Mouse (Mus musculus): ENCODE results near the gene BC037034. TPM values are rescaled to one million over a fixed set of nuclear protein-coding genes. Genes with fewer than 3 reads are reported as not detected.

Gene BC037034
- polyA plus RNA-seq, 1 experiment from 2014 or later, result 2.4 TPM

DNA sequence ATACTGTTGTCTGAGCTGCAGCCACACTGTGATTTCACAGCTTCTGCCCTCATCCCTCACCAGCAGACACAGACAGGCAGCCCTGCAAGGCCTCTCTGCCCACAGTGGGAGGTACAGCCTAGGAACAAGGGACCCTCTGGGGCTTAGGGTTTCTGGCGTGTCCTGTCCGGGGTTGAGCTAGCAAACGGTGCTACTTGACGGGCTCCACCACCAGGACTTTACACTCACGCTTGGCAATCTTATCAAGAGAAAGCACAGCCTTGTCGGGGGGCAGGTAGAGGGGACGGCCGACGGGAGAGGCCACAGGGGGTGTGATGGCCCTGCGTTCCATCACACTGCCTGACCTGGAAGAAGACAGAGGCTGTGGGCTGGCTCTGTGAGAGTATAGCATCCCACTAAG, 3.8 kb downstream of the BC037034 start:
- ATAC-seq (ENCODE audit: low FRiP score, low TSS enrichment), result no peak
- Histone ChIP-seq H3K4me2 (replicated peaks; ENCODE audit: low read depth) (no peak overlapping the region), H3K27ac (replicated peaks) (no peak overlapping the region), H3K4me1 (replicated peaks; ENCODE audit: control insufficient read depth, insufficient read depth) (0 out of 2 replicates have a peak, but pooled peaks cover 7% of the 10 kb centered on the region), H3K27me3 (ENCODE audit: control insufficient read depth, insufficient read depth, low read length) (no peaks in the 10 kb centered on the region), H3K36me3 (ENCODE audit: control insufficient read depth, insufficient read depth, low read length) (peaks cover 10% of the 10 kb centered on the region; the same call in 1 of the 2 replicates), H3K4me3 (ENCODE audit: low read depth, low read length) (no peak overlapping the region), H3K9ac (ENCODE audit: low read length) (no peak overlapping the region), H3K9me3 (ENCODE audit: control insufficient read depth, low read length) (no peaks in the 10 kb centered on the region)
- DNase-seq (ENCODE audit: low spot score), result no peak
- TF ChIP-seq CTCF (IDR thresholded peaks at IDR 0.05; ENCODE audit: low read depth) (no peak), EP300 (optimal IDR thresholded peaks at IDR 0.05) (no peak)
- WGBS, result 71% methylated on average over 10 of the region's 10 CpGs

- H3K9me3 ChIP-seq (ENCODE audit: control insufficient read depth, low read length), result no peaks in the 10 kb centered on the region
- H3K36me3 ChIP-seq (ENCODE audit: control insufficient read depth, insufficient read depth, low read length), result peaks cover 10% of the 10 kb centered on the region; the same call in 1 of the 2 replicates
- no peaks in the 10 kb centered on the region for H3K27me3 ChIP-seq (ENCODE audit: control insufficient read depth, insufficient read depth, low read length)
- no peak overlapping the region for H3K9ac ChIP-seq (ENCODE audit: low read length)
- H3K4me1 ChIP-seq (replicated peaks; ENCODE audit: control insufficient read depth, insufficient read depth), result 0 out of 2 replicates have a peak, but pooled peaks cover 5% of the 10 kb centered on the region
- WGBS, result 75% methylated on average over 7 of the region's 7 CpGs
- TF ChIP-seq CTCF (IDR thresholded peaks at IDR 0.05; ENCODE audit: low read depth) (no peak), EP300 (optimal IDR thresholded peaks at IDR 0.05) (no peak)
- H3K4me2 ChIP-seq (replicated peaks; ENCODE audit: low read depth), result no peak overlapping the region
- ATAC-seq (ENCODE audit: low FRiP score, low TSS enrichment) (no peak), DNase-seq (ENCODE audit: low spot score) (no peak)
- H3K4me3 ChIP-seq (ENCODE audit: low read depth, low read length), result no peak overlapping the region
- H3K27ac ChIP-seq (replicated peaks), result no peak overlapping the region
Observed at GRCm38 (mm10) chr5:138258993-138259392, 4.8 kb downstream of the BC037034 start.

GRCm38 (mm10) chr5:138258542-138258941, 5.3 kb downstream of the BC037034 start:
- TF ChIP-seq EP300 (optimal IDR thresholded peaks at IDR 0.05) (no peak), CTCF (IDR thresholded peaks at IDR 0.05; ENCODE audit: low read depth) (no peak)
- Histone ChIP-seq H3K27me3 (ENCODE audit: control insufficient read depth, insufficient read depth, low read length) (no peaks in the 10 kb centered on the region), H3K27ac (replicated peaks) (no peak overlapping the region), H3K9ac (ENCODE audit: low read length) (no peak overlapping the region), H3K4me3 (ENCODE audit: low read depth, low read length) (no peak overlapping the region), H3K4me1 (replicated peaks; ENCODE audit: control insufficient read depth, insufficient read depth) (0 out of 2 replicates have a peak, but pooled peaks cover 5% of the 10 kb centered on the region), H3K9me3 (ENCODE audit: control insufficient read depth, low read length) (no peaks in the 10 kb centered on the region), H3K36me3 (ENCODE audit: control insufficient read depth, insufficient read depth, low read length) (peaks cover 10% of the 10 kb centered on the region; the same call in 1 of the 2 replicates), H3K4me2 (replicated peaks; ENCODE audit: low read depth) (no peak overlapping the region)
- 82% methylated on average over 6 of the region's 6 CpGs for WGBS
- DNase-seq (ENCODE audit: low spot score) (no peak), ATAC-seq (ENCODE audit: low FRiP score, low TSS enrichment) (no peak)

- H3K9me3 ChIP-seq (ENCODE audit: control insufficient read depth, low read length), result no peaks in the 10 kb centered on the region
- H3K27me3 ChIP-seq (ENCODE audit: control insufficient read depth, insufficient read depth, low read length), result no peaks in the 10 kb centered on the region
- WGBS, result 73% methylated on average over 3 of the region's 3 CpGs
- no peak overlapping the region for H3K27ac ChIP-seq (replicated peaks)
- TF ChIP-seq EP300 (optimal IDR thresholded peaks at IDR 0.05), result no peak
- TF ChIP-seq CTCF (IDR thresholded peaks at IDR 0.05; ENCODE audit: low read depth), result no peak
- H3K4me1 ChIP-seq (replicated peaks; ENCODE audit: control insufficient read depth, insufficient read depth), result 0 out of 2 replicates have a peak, but pooled peaks cover 5% of the 10 kb centered on the region
- ATAC-seq (ENCODE audit: low FRiP score, low TSS enrichment) (no peak), DNase-seq (ENCODE audit: low spot score) (no peak)
- no peak overlapping the region for H3K4me3 ChIP-seq (ENCODE audit: low read depth, low read length)
- H3K9ac ChIP-seq (ENCODE audit: low read length), result no peak overlapping the region
- H3K36me3 ChIP-seq (ENCODE audit: control insufficient read depth, insufficient read depth, low read length), result peaks cover 10% of the 10 kb centered on the region; the same call in 1 of the 2 replicates
- H3K4me2 ChIP-seq (replicated peaks; ENCODE audit: low read depth), result no peak overlapping the region
Observed at GRCm38 (mm10) chr5:138258078-138258477, 5.8 kb downstream of the BC037034 start.

- Histone ChIP-seq H3K4me2 (replicated peaks; ENCODE audit: low read depth) (no peak overlapping the region), H3K27ac (replicated peaks) (no peak overlapping the region), H3K27me3 (ENCODE audit: control insufficient read depth, insufficient read depth, low read length) (no peaks in the 10 kb centered on the region), H3K4me3 (ENCODE audit: low read depth, low read length) (no peak overlapping the region), H3K9ac (ENCODE audit: low read length) (no peak overlapping the region), H3K36me3 (ENCODE audit: control insufficient read depth, insufficient read depth, low read length) (peaks cover 10% of the 10 kb centered on the region; the same call in 1 of the 2 replicates), H3K9me3 (ENCODE audit: control insufficient read depth, low read length) (no peaks in the 10 kb centered on the region), H3K4me1 (replicated peaks; ENCODE audit: control insufficient read depth, insufficient read depth) (0 out of 2 replicates have a peak, but pooled peaks cover 5% of the 10 kb centered on the region)
- ATAC-seq (ENCODE audit: low FRiP score, low TSS enrichment) (no peak), DNase-seq (ENCODE audit: low spot score) (no peak)
- WGBS, result 90% methylated on average over 4 of the region's 4 CpGs
- no peak for TF ChIP-seq CTCF (IDR thresholded peaks at IDR 0.05; ENCODE audit: low read depth)
- no peak for TF ChIP-seq EP300 (optimal IDR thresholded peaks at IDR 0.05)
Observed at GRCm38 (mm10) chr5:138257585-138257978, 6.3 kb downstream of the BC037034 start.

DNA sequence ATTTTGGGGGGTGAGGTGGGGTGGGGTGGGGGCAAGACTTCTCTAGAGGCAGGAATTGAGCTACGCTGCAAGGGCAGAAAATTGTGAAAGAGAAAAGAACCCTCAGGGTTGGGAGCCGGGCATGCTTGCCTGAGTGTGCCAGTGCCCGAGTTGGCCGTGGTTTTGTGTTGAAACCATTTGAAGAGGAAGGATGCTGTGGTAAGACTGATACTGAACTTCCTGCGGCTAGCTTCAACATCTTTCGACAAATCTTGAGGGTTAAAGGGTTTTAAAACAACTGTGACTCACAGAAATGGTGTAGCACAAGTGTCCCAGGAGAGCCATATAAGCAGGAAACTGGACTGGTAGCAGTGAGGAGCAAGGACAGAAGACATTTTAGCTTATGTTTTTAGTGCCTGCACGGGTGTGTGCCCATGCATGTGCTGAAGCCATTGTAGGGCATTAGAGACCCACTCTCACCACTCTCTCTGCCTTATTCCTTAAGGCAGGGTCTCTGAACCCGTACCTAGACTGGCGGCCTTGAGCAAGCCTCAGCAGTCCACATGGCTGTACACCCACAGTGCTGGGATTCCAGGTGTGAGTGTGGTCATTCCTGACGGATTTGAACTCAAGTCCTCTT, 6.8 kb downstream of the BC037034 start:
- Histone ChIP-seq H3K4me1 (replicated peaks; ENCODE audit: control insufficient read depth, insufficient read depth) (0 out of 2 replicates have a peak, but pooled peaks cover 5% of the 10 kb centered on the region), H3K9ac (ENCODE audit: low read length) (no peak overlapping the region), H3K4me2 (replicated peaks; ENCODE audit: low read depth) (no peak overlapping the region), H3K4me3 (ENCODE audit: low read depth, low read length) (no peak overlapping the region), H3K27me3 (ENCODE audit: control insufficient read depth, insufficient read depth, low read length) (no peaks in the 10 kb centered on the region), H3K27ac (replicated peaks) (no peak overlapping the region), H3K36me3 (ENCODE audit: control insufficient read depth, insufficient read depth, low read length) (peaks cover 10% of the 10 kb centered on the region; the same call in 1 of the 2 replicates), H3K9me3 (ENCODE audit: control insufficient read depth, low read length) (no peaks in the 10 kb centered on the region)
- WGBS, result 89% methylated on average over 10 of the region's 10 CpGs
- no peak for DNase-seq (ENCODE audit: low spot score)
- TF ChIP-seq CTCF (IDR thresholded peaks at IDR 0.05; ENCODE audit: low read depth) (no peak), EP300 (optimal IDR thresholded peaks at IDR 0.05) (no peak)
- ATAC-seq (ENCODE audit: low FRiP score, low TSS enrichment), result no peak
